Mouse (Mus musculus): ENCODE data around the gene Stag1.

Stag1 gene

DNA sequence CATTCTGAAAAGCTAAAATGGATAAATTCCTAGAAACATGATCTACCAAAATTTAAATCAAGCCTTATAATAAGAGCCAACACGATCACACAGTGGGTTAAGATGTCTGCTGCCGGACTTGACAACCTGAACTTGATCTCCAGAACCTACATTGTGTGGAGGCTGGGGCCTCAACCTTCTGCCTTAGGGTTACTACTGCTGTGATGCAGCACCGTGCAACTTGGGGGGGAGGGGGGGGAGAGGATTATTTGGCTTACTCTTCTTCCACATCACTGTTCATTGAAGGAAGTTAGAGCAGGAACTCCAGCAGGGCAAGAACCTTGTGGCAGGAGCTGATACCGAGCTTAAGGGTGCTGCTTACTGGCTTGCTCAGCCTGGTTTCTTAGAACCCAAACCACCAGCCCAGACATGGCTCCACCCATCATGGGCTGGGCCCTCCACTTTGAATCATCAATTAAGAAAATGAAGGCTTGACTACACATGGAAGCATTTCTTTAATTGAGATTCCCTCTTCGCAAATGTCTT is 365.4 kb downstream of the Stag1 start:
- no peak for DNase-seq (ENCODE audit: low spot score)

DNA sequence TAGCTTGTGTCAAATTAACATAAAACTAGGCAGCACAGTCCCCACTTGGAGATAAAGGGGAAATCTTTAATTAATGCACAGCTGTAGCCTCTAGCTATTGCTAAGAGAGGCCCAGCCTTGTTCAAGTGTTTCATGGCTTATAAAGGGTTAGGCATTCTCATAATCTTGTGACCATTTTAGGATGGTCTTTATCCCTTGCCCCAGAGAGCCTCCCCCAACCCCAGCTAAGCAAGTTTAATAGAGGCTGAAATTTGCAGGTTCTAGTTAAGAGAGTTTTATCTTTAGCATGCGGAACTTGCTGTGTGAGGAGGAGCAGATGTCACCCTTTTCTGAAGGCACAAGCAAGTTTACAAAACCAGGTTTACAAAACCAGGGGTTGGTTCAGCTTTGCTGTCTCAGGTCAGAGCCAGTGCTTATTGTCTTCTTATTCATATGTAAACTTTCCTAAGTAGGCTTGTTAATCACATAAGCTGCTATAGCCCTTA is 365.9 kb downstream of the Stag1 start:
- DNase-seq (ENCODE audit: low spot score), result no peak

GRCm38 (mm10) chr9:100964106-100964505 is 366.5 kb downstream of the Stag1 start:
- DNase-seq (ENCODE audit: low spot score), result no peak

- no peak for DNase-seq (ENCODE audit: low spot score)
Observed at GRCm38 (mm10) chr9:100969461-100969860, 371.9 kb downstream of the Stag1 start.

- DNase-seq (ENCODE audit: low spot score), result no peak
Observed at GRCm38 (mm10) chr9:100978666-100979065, 381.1 kb downstream of the Stag1 start.

DNA sequence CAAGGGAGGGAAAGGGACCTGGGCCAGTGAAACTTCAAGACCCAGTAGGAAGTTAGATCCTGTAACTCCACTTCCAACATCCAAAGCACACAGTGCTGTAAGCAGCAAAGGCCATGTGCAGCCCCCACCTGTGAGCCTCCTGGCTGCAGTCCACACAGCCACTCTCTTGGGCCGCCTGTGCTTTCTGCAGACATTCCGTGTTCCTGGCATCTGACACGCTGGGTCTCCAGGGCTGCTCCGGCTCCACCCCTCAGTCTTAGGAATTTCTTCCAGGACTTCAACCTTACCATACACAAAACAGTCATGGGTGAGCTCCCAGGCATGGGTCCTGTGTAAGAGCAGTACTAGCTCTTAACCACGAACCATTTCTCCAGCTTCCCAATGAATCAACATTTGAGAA is 381.7 kb downstream of the Stag1 start:
- no peak for DNase-seq (ENCODE audit: low spot score)

GRCm38 (mm10) chr9:100982786-100983185 is 385.2 kb downstream of the Stag1 start:
- DNase-seq (ENCODE audit: low spot score), result no peak

DNA sequence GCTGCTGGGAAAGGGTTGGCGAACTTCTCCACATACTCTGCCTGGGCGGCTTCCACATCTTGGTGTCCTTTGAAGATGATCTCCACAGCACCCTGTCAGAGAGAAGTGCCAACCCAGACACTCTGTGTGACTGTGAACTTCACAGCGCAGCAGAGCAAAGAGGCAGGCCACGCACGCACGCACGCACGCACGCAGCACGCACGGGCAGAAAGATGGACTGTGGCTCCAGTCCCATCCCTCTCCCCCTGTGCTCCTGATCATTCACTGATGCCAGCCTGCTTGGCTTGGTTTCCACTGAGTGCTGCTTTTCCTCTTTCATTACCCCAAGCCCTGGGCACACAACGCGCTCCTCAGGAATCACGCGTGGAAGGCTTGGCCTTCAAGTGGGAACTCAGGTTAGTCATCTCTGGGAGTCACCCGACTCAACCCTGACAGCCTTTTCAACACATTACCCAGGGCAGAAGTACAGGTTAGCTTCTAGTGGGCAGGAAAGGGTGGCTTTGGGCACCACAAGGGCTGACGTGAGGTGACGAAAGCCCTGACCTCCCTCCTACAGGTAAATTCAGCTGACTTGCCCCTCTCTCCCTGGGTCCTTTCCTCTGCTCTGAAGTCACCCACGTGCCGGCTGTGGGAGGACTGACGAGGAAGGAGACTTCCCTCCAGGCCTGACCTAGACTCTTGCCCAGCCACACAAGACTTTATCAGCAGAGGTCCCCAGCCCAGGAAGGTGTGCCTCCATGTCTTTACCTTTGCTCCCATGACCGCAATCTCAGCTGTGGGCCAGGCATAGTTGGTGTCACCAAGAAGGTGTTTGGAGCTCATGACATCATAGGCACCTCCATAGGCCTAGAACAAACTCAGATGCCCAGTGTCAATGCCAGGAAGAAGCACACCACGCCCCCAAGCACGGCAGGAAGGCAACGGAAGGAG is 387.0 kb downstream of the Stag1 start:
- no peak for DNase-seq (ENCODE audit: low spot score)

DNA sequence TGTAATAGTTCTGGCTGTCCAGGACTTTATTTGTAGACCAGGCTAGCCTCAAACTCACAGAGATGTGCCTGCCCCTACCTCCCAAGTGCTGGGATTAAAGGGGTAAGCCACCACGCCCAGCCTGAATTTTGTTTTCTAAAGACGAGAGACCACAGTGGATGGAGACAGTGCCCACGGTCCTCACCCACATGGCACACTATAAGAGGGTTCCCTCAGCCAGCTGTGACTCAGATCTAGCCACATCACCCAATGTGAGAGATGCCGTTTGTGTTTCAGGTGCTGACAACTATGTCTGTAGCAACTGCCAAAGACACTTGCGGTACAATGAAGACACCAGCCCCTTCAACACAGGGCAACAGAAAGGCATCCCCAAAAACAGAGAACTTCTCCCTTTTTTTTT is 389.4 kb downstream of the Stag1 start:
- no peak for DNase-seq (ENCODE audit: low spot score)

- DNase-seq (ENCODE audit: low spot score), result no peak
Observed at GRCm38 (mm10) chr9:100987850-100988249, 390.3 kb downstream of the Stag1 start.

- no peak for DNase-seq (ENCODE audit: low spot score)
Observed at GRCm38 (mm10) chr9:100990609-100991008, 393.0 kb downstream of the Stag1 start.

- no peak for DNase-seq (ENCODE audit: low spot score)
Observed at GRCm38 (mm10) chr9:100991321-100991720, 393.7 kb downstream of the Stag1 start.

DNA sequence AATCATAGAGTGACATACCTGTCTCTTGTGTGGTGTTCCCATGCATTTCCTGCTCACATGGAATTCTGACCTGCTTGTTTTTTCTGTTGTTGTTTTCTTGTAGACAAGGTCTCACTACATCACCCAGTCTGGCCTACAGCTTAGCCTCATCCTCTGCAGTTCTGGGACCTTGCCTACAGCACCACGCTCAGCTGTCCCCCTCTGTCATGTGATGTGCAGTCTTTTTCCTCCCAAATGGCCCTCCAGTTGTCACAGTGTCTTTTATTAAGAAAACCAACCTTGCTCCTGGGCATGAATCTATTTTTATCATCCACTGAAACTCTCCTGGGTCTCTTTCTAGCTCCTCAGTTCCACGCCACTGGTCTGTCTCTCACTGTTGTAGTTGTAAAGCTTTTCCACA is 394.6 kb downstream of the Stag1 start:
- no peak for DNase-seq (ENCODE audit: low spot score)

GRCm38 (mm10) chr9:100993937-100994336 is 396.3 kb downstream of the Stag1 start:
- no peak for DNase-seq (ENCODE audit: low spot score)

DNA sequence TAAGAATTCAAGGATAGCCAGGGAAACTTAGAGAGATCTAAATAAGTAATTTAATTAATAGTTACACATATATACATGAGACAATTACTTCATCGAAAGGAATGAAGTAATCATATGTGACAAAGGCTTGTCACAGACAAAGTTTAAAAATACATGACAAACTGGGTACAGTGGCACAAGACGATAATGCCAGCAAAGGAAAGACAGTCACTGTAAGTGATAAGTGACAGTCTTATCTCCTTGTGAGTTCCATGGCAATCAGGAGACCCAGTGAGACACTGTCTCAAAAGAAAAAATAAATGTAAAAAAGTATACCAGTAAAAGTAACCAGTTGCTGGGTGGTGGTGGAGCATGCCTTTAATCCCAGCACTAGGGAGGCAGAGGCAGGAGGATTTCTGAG is 399.5 kb downstream of the Stag1 start:
- DNase-seq (ENCODE audit: low spot score), result no peak

DNA sequence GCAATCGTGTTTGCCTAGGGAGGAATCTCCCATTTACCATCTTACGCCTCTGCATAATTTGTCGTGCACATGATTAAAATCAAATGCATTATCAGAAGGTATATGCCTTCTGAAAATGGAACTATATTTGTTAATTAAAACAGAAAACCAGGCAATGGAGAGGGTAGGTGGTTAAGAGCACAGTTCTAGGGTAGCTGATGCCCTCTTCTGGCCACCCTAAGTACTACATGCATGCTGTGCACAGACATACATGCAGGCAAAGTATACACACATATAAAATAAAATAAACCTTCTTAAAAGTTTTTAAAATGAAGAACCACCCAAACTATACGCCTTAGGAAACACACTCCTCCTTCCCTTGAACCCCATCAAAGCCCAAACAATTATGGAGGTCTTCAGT is 404.5 kb downstream of the Stag1 start:
- no peak for DNase-seq (ENCODE audit: low spot score)

GRCm38 (mm10) chr9:101002841-101003240 is 405.2 kb downstream of the Stag1 start:
- DNase-seq (ENCODE audit: low spot score), result no peak

- DNase-seq (ENCODE audit: low spot score), result no peak
Observed at GRCm38 (mm10) chr9:101003302-101003701, 405.7 kb downstream of the Stag1 start.

- DNase-seq (ENCODE audit: low spot score), result no peak
Observed at GRCm38 (mm10) chr9:101005866-101006265, 408.3 kb downstream of the Stag1 start.

All from ovary, postnatal 36 days (tissue).